Mouse (Mus musculus): ENCODE data around the gene Dkk3. TPM values are rescaled to one million over a fixed set of nuclear protein-coding genes. Genes with fewer than 3 reads are reported as not detected.
"Not testable (repeated sequence)": the region's sequence is repeated elsewhere in the genome, so short reads cannot be mapped to it uniquely, and the experiment has no call there.

Gene Dkk3
- polyA plus RNA-seq, 1 experiment from 2014 or later: 32.8 TPM

DNA sequence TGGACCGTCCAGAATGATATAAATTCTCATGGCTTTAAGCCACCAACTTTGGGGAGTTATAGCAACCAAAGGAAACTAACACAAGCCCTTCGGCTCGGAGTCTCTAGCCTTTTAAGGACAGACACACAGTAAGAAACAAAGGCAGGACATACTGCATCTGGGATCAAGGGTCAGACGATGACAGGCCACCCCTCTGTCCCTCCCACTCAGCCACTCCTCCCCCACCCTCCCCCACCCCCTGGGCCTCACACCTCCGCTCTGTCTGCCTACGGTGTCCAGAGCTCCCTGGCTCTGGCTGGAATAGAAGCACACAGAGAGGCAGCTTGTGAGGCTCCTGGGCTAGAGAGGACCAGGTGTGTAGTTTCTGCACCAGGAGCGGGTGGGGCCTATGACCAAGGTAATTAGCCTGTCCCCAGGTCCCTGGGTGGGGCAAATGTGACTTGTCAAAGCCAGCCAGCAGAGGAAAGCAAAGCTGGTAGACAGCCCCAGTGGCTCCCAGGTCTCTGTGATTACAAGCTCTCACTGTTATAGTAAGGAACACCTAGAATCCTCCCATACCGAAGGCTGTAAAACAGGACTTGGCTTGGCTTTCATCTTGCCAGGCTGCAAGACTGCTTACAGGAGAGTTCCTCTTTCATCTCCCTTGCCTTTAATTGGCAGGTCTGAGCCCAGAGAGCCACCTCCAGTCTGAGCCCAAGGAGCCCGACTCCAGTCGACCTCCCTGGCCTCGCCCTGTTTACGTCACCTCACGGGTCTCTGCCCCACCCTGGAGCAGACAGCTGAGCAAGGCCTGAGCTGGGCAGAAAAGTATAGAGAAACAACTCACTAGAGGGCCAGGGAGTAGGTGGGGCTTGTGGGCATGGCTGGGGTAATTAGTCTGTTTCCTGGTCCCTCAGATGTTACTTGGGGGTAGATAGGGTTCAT is 28.9 kb upstream of the Dkk3 start:
- Histone ChIP-seq H3K4me3 (no peak overlapping the region), H3K27me3 (no peaks in the 10 kb centered on the region), H3K4me2 (no peak overlapping the region), H3K9me3 (no peaks in the 10 kb centered on the region), H3K27ac (replicated peaks) (no peak overlapping the region), H3K9ac (no peak overlapping the region), H3K4me1 (replicated peaks) (no peaks in the 10 kb centered on the region), H3K36me3 (no peaks in the 10 kb centered on the region)
- no peak for ATAC-seq (ENCODE audit: low FRiP score, low read depth)
- 71% methylated on average over 13 of the region's 13 CpGs for WGBS

DNA sequence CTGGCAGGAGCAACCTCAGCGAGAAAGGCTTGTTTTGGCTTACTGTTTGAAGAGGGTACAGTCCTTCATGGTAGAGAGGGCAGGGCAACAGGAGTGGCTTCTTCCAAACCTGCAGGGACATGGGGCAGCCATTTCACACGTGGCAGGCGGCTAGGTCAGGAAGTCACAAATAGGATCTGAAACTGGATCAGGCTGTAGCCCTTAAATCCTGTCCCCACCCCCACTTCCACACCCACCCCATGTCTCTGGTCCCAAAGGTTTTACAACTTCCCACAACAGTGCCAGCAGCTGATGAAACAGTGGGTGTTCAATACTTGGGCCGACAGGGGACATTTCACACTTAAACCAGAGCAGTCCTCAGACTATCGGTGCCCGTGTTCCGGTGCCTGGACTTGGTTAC is 28.0 kb upstream of the Dkk3 start:
- no peaks in the 10 kb centered on the region for H3K4me1 ChIP-seq (replicated peaks)
- H3K27me3 ChIP-seq: no peaks in the 10 kb centered on the region
- H3K27ac ChIP-seq (replicated peaks): no peak overlapping the region
- no peaks in the 10 kb centered on the region for H3K9me3 ChIP-seq
- WGBS: 92% methylated on average over 7 of the region's 7 CpGs
- H3K36me3 ChIP-seq: no peaks in the 10 kb centered on the region
- ATAC-seq (ENCODE audit: low FRiP score, low read depth): no peak
- H3K9ac ChIP-seq: no peak overlapping the region
- no peak overlapping the region for H3K4me3 ChIP-seq
- H3K4me2 ChIP-seq: no peak overlapping the region

DNA sequence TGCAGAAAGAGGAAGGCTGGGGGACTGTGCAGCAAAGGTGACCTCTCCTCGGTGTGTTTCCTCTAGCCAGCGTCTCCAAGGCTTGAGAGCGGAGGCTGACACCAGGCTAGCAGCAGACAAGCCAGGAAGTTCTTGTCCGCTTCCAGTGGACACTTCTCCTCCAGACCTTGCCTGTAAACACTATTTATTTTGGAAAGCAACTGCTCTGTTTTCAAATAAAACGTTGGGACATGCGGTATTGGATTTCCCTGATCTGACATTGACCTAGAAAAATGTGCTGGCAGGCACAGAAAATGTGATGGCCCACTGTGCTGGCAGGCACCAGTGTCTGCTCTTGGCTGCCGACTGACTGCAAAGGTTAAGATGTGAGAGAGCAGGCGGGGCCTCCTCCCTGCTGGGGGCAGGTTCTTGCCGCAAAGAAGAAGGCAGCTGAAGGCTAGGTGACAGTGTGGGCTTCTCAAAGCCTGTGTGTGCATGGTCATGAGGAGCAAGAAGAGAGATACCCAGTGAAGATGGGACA is 26.4 kb upstream of the Dkk3 start:
- no peaks in the 10 kb centered on the region for H3K9me3 ChIP-seq
- H3K4me1 ChIP-seq (replicated peaks): 0 out of 2 replicates have a peak, but pooled peaks cover 3% of the 10 kb centered on the region
- H3K4me2 ChIP-seq: no peak overlapping the region
- H3K27ac ChIP-seq (replicated peaks): no peak overlapping the region
- H3K9ac ChIP-seq: no peak overlapping the region
- H3K4me3 ChIP-seq: no peak overlapping the region
- 67% methylated on average over 9 of the region's 9 CpGs for WGBS
- no peak for ATAC-seq (ENCODE audit: low FRiP score, low read depth)
- no peaks in the 10 kb centered on the region for H3K36me3 ChIP-seq
- no peaks in the 10 kb centered on the region for H3K27me3 ChIP-seq

DNA sequence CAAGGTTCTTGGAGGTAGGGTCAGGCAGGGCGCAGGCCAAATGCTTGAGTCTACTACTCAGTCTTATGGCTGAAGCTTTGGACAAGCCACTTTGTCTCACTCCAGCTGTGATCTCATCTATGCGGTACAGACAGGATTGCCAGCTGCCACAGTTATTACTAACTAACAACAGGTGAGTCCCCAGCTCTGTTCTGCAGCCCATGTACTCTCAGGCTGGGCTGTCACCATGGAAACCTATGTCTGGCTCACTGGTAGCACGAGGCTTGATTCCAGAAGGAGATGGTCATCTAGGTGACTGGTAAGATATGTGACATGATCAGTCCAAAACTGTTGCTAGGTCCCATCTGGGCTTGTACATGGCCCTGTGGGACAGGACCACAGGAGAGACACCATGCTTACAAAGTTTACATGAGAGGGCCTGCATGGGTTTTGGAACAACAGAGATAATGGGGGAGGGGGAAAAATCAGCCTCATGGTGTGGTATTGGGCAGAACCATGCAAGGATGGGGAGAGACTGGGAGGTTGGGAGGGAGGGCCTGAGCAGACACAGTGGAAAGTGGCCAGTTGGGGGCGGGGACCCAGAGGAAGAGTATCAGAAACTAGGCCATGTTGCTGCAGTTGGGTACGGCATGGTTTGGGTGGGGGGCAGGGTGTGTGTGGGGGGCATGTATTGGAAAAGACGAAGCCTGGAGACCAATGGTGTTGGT is 25.8 kb upstream of the Dkk3 start:
- Histone ChIP-seq H3K9ac (no peak overlapping the region), H3K36me3 (no peaks in the 10 kb centered on the region), H3K4me3 (no peak overlapping the region), H3K27me3 (no peaks in the 10 kb centered on the region), H3K4me2 (no peak overlapping the region), H3K9me3 (no peaks in the 10 kb centered on the region), H3K4me1 (replicated peaks) (0 out of 2 replicates have a peak, but pooled peaks cover 7% of the 10 kb centered on the region), H3K27ac (replicated peaks) (no peak overlapping the region)
- no peak for ATAC-seq (ENCODE audit: low FRiP score, low read depth)
- 81% methylated on average over 6 of the region's 6 CpGs for WGBS

DNA sequence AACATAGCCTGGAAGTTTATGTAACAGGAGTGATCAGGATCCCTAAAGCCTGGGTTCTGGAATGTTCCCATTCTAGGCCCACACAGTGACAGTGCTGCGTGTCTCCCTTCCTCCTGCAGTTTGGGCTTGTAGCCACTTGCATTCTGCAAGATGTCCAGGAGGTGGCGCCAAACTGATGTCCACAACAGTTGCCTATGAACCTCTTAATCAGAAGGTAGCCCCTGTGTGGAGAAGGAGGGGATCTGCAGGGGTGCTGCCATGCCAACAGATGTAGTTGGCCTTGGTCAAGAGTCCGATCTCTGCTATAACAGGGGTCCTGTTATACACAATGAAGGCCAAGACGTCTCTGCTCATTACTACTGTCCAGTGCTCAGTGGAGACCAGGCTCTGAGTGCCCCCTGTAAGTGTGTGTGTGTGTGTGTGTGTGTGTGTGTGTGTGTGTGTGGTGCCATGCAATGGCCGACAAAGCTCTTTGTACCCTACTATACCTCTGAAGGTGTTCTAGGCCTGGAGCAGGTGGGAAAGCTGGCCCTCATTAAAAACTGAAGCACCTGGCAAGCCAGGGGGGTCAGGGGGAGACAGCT is 24.5 kb upstream of the Dkk3 start:
- Histone ChIP-seq H3K36me3 (no peaks in the 10 kb centered on the region), H3K9me3 (no peaks in the 10 kb centered on the region), H3K27ac (replicated peaks) (no peak overlapping the region), H3K4me2 (no peak overlapping the region), H3K4me3 (no peak overlapping the region), H3K9ac (no peak overlapping the region), H3K4me1 (replicated peaks) (0 out of 2 replicates have a peak, but pooled peaks cover 7% of the 10 kb centered on the region), H3K27me3 (no peaks in the 10 kb centered on the region)
- peak; percentile 31; the same call in 1 of the 2 replicates for ATAC-seq (ENCODE audit: low FRiP score, low read depth)
- 33% methylated on average over 5 of the region's 5 CpGs for whole genome bisulfite sequencing

DNA sequence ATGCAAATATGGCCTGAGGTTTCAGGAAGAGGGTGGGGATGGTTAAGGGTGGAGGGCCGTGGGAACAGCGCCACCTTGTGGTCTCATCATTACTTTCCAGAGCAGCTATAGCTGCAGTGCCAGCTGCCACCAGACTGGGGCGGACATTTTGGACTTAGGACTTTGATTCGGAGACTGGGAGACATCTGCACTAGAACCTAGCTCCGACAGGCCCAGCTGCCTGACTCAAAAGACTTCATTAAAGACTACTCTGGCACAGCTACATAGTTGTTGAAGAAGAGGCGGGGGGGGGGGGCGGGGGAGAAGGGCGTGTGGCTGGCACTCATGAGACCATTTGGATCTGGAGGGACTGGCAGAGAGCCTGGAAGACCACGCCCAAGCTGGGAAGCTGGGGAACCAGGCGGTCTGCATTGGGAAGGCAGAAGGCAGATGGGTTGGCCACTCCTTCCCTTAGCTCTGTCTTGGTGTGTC is 21.4 kb upstream of the Dkk3 start:
- Histone ChIP-seq H3K9me3 (no peaks in the 10 kb centered on the region), H3K27me3 (no peaks in the 10 kb centered on the region), H3K36me3 (no peaks in the 10 kb centered on the region), H3K4me3 (no peak overlapping the region), H3K9ac (no peak overlapping the region), H3K4me1 (replicated peaks) (0 out of 2 replicates have a peak, but pooled peaks cover 7% of the 10 kb centered on the region), H3K4me2 (peak overlapping the region; percentile 13; the same call in 1 of the 2 replicates), H3K27ac (replicated peaks) (no peak overlapping the region)
- ATAC-seq (ENCODE audit: low FRiP score, low read depth): peak; percentile 82
- 17% methylated on average over 9 of the region's 10 CpGs for WGBS

DNA sequence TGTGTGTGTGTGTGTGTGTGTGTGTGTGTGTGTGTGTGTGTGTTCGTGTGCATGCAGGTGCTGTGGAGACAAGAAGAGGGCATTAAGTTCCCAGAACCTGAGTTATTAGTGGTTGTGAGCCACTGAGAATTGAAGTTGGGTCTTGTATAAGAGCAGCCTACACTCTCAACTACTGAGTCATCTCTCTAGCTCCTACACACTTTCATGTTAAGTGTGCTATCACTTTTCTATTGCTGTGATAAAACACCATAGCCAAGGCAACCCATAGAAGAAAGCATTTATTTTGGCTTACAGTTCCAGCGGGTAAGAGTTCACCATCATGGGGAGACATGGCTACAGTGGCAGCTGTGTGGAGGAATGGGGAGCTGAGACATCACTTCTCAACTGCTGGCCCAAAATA is 17.8 kb upstream of the Dkk3 start:
- Histone ChIP-seq H3K9ac (no peak overlapping the region), H3K4me1 (replicated peaks) (0 out of 2 replicates have a peak, but pooled peaks cover 7% of the 10 kb centered on the region), H3K4me2 (no peak overlapping the region), H3K36me3 (no peaks in the 10 kb centered on the region), H3K27me3 (no peaks in the 10 kb centered on the region), H3K4me3 (no peak overlapping the region), H3K9me3 (no peaks in the 10 kb centered on the region), H3K27ac (replicated peaks) (no peak overlapping the region)
- ATAC-seq (ENCODE audit: low FRiP score, low read depth): no peak
- 92% methylated on average over 2 of the region's 2 CpGs for WGBS

DNA sequence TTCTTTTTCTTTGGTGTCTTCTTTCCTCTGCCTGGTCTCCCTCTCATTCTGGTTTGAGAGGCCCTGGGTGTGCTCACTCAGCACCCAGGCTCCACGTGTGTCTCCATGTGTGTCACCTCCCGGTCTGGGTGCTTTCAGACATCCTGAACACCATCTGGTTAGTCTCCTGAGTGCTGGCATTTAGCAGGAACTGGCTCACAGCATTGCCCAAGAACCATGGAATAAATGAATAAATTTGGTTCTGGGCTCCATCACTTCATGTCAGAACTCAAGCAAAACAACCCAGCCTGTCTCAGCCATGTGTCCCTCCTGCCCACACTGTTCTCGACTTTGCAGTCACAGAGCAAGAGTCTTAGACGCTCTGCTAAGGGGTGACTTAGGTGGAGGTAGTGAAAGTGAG is 13.8 kb upstream of the Dkk3 start:
- Histone ChIP-seq H3K9ac (no peak overlapping the region), H3K36me3 (no peaks in the 10 kb centered on the region), H3K9me3 (no peaks in the 10 kb centered on the region), H3K4me3 (no peak overlapping the region), H3K27me3 (no peaks in the 10 kb centered on the region), H3K4me1 (replicated peaks) (no peaks in the 10 kb centered on the region), H3K4me2 (no peak overlapping the region), H3K27ac (replicated peaks) (no peak overlapping the region)
- 61% methylated on average over 4 of the region's 4 CpGs for WGBS
- ATAC-seq (ENCODE audit: low FRiP score, low read depth): no peak

DNA sequence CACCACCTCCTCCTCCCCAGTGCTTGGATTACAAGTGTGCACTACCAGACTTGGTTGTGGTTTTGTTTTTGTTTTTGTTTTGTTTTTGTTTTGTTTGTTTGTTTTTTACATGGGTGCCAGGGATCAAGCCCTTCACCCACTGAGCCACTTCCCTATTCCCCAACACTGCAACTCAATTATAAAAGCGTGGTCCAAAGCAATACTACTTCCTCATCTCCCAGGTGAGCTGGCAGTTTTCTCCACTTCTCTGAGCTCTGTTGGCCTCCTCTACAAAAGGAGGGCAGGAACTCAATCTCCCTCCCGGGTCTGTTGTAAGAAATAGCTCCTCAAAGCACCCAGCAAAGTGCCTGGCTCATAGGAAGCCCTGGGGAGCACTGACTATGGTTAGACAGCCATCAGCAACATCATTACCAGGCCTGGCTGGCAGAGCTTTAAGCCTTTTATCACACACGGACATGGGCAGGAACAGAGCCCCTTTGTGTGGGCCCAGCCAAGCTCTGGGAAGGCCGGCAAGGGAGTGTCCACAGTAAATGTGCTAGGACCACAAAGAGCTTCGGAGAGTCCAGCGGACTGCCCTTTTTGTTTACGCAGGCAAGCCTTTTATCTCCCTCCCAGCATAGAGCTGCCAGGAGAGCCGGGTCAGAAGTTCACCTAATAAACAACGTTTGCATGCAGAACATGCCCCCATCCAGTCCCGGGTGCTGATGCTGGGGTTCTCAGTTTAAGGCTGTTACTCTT is 11.3 kb upstream of the Dkk3 start:
- 0 out of 2 replicates have a peak overlapping the region, but pooled peaks have one; percentile 32 for H3K27ac ChIP-seq (replicated peaks)
- no peak overlapping the region for H3K9ac ChIP-seq
- no peak overlapping the region for H3K4me3 ChIP-seq
- H3K4me1 ChIP-seq (replicated peaks): no peaks in the 10 kb centered on the region
- H3K4me2 ChIP-seq: no peak overlapping the region
- H3K36me3 ChIP-seq: no peaks in the 10 kb centered on the region
- no peaks in the 10 kb centered on the region for H3K9me3 ChIP-seq
- ATAC-seq (ENCODE audit: low FRiP score, low read depth): peak; percentile 79
- 18% methylated on average over 10 of the region's 10 CpGs for WGBS
- H3K27me3 ChIP-seq: no peaks in the 10 kb centered on the region

DNA sequence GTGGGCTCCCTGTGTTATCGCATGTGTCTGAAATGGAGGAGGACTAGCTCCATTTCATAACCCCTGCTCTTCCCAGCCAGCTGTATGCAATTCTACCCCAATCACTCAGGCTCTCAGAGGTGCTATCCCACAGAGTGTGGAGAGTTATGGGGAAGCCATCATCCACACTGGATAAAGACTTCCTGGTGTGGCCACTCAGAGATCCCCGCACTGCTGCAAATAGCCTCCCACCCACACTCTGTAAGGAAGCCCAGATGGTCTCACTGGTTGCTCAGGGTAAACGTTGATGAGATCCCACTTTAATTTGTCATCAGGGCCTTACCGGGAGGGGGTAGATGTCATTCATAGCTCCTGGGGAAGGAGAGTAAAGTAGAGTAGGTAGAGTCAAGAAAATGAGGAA is 6.7 kb upstream of the Dkk3 start:
- no peaks in the 10 kb centered on the region for H3K27me3 ChIP-seq
- H3K27ac ChIP-seq (replicated peaks): no peak overlapping the region
- no peaks in the 10 kb centered on the region for H3K9me3 ChIP-seq
- H3K4me1 ChIP-seq (replicated peaks): no peaks in the 10 kb centered on the region; the same call in 1 of the 2 replicates
- WGBS: 83% methylated on average over 4 of the region's 4 CpGs
- ATAC-seq (ENCODE audit: low FRiP score, low read depth): no peak
- H3K36me3 ChIP-seq: no peaks in the 10 kb centered on the region
- no peak overlapping the region for H3K9ac ChIP-seq
- H3K4me2 ChIP-seq: no peak overlapping the region
- no peak overlapping the region for H3K4me3 ChIP-seq

DNA sequence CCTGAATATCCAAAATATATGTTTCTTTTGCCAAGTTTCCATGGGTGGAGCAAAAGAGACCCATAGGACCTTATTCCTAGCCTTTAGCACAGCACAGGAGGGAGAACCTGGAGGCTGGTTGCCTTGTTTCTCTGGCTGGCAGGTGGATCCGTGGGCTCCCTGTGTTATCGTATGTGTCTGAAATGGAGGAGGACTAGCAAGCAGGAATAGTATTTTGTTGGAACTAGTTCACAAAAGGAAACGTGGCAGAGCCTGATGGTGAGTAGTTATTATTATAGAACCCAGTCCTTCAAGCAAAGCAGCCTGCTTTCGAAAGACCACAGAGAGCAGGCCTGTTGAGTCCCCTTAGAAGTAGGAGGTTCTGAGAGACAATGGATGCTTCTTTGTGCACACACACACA is 6.2 kb upstream of the Dkk3 start:
- H3K36me3 ChIP-seq; H3K9me3 ChIP-seq; H3K27me3 ChIP-seq; H3K4me2 ChIP-seq; H3K9ac ChIP-seq; H3K27ac ChIP-seq (replicated peaks); ATAC-seq (ENCODE audit: low FRiP score, low read depth); H3K4me3 ChIP-seq; H3K4me1 ChIP-seq (replicated peaks): not testable (repeated sequence)
- 89% methylated on average over 4 of the region's 4 CpGs for WGBS
